Mouse (Mus musculus): ENCODE measurements around the gene Ppara. TPM values are rescaled to one million over a fixed set of nuclear protein-coding genes. Genes with fewer than 3 reads are reported as not detected.

The Ppara gene
- 1.0 and 2.0 TPM in 2 replicates for polyA plus RNA-seq (2015; fragmentation: Nextera tagmentation; extraction: Ambion mirVana)

DNA sequence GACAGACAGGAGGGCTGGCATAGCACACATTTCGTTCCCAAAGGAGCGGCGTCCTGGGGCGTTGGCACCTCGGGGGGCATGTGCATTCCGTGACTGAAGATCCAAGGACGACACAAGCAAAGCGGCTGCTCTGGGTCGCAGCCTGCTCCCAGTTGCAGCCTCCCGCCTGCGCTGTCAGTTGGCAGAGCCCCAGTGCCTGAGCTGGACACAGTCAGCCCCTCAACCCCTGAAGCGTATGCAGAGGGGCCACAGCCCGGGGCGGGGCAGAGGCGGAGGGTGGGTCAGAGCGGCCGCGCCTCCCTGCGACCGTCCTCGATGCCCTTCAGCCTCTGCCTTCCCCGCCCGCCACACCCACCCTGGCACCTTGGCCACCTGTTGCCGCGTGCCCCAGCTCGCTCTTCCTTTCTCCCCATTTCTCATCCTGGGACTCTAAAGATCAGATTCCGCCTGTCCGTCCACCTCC, at the start of gene Ppara:
Gene Ppara (plus strand): TSS at position 413 of the 463 bp plus-strand sequence.
- 3% methylated on average over 28 of the region's 28 CpGs for WGBS
- H3K4me3 ChIP-seq: peak within 1 kb of the TSS; percentile 60
- H3K4me1 ChIP-seq (replicated peaks): peaks cover 20% of the 10 kb centered on the region
- 0 out of 2 replicates have a peak, but pooled peaks have one; percentile 51 for ATAC-seq (ENCODE audit: low read depth)
- no peaks in the 10 kb centered on the region for H3K36me3 ChIP-seq
- H3K9ac ChIP-seq: peak within 1 kb of the TSS; percentile 66
- H3K27ac ChIP-seq (replicated peaks): no peak within 1 kb of the TSS
- no peaks in the 10 kb centered on the region for H3K9me3 ChIP-seq
- peaks cover 75% of the 10 kb centered on the region for H3K27me3 ChIP-seq
- peak within 1 kb of the TSS; percentile 73 for H3K4me2 ChIP-seq

DNA sequence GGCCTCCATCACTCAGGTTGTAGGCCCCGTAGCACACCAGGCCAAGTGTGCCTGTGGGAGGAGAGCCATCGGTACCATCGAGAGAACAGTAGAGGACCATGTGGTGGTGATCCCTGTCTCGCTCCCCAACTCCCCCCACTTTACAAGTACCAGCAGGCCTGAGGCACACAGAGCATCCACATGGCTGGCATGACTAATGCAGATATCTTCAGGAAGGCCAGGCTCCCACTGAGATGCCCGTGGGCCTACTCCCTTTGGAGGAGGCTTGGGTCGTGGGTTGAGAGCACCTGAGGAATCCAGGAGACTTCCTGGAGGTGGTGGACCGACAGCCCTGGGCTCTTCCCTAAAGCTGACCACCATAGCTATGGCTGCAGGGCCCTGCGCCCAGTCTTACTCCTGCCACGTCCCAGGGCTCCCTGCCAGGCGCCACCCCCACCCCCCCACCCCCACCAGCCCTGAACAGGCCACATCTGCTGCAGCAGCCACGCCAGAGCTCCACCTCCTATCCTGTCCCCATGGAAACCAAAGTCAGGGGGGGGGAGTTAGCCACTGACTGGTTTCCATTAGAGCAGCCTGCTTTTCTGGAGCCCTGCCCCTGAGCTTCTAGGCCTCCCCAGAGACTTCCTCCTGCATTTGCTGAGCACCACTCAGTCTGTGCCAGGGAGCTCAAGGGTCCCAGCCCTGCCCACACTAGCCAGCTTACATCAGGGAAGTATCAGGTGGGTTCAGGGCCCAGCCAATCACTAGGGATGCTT, 48.0 kb upstream of the Ppara start:
- peak; percentile 90 for ATAC-seq (ENCODE audit: low read depth)
- Histone ChIP-seq H3K9ac (peak overlapping the region; percentile 52), H3K4me1 (replicated peaks) (peaks cover 91% of the 10 kb centered on the region), H3K27me3 (no peaks in the 10 kb centered on the region), H3K36me3 (peaks cover 82% of the 10 kb centered on the region), H3K4me2 (peak overlapping the region; percentile 36; the same call in 1 of the 2 replicates), H3K4me3 (no peak overlapping the region), H3K27ac (replicated peaks) (peak overlapping the region; percentile 85), H3K9me3 (no peaks in the 10 kb centered on the region)
- 47% methylated on average over 11 of the region's 11 CpGs for WGBS

DNA sequence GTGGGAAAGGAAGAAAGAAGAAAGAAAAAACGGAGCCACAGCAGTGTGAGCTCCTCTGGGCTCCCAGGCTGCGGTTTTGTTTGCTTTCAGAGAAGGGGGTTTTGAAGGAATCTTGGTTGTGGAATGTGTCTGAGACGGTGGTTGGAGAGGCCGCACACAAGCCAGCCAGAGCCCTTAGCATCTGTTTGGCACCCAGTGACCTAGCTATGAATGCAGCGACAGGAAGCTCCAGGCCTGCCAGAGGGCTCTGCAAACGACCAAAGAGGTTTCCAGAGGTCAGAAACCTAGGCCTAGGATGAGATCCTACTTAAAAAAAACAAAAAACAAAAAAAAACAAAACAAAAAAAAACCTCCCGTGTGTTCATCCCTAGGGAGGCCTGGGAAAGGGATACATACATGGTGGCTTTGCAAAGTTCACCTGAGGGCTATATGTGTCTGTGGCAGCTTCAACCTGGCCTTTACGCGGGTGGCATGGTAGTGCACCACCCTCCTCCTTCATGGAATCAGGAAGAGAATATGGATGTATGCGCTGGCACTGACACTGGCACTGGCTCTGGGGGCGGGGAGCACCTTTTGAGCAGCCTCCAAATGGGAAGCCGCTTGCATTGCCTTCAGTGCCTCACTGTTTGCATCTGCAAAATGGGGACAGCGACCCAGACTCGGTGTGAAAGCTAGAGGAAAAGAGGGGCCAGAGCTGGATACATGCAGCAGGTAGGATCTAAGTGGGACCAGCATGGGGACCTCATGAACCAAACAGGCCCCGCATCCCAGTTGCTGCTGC, 47.0 kb upstream of the Ppara start:
- Histone ChIP-seq H3K36me3 (peaks cover 84% of the 10 kb centered on the region), H3K4me3 (no peak overlapping the region), H3K27me3 (no peaks in the 10 kb centered on the region), H3K4me1 (replicated peaks) (peaks cover 82% of the 10 kb centered on the region), H3K9me3 (no peaks in the 10 kb centered on the region), H3K27ac (replicated peaks) (peak overlapping the region; percentile 85), H3K9ac (peak overlapping the region; percentile 32), H3K4me2 (peak overlapping the region; percentile 9; the same call in 1 of the 2 replicates)
- WGBS: 78% methylated on average over 15 of the region's 15 CpGs
- no peak for ATAC-seq (ENCODE audit: low read depth)

- Histone ChIP-seq H3K4me1 (replicated peaks) (peaks cover 73% of the 10 kb centered on the region), H3K4me2 (no peak overlapping the region), H3K27me3 (no peaks in the 10 kb centered on the region), H3K4me3 (no peak overlapping the region), H3K36me3 (peaks cover 84% of the 10 kb centered on the region), H3K9ac (peak overlapping the region; percentile 39; the same call in 1 of the 2 replicates), H3K27ac (replicated peaks) (peak overlapping the region; percentile 85), H3K9me3 (no peaks in the 10 kb centered on the region)
- no peak for ATAC-seq (ENCODE audit: low read depth)
- WGBS: 22% methylated on average over 6 of the region's 6 CpGs
Measured at GRCm38 (mm10) chr15:85688734-85689133, 46.0 kb upstream of the Ppara start.

DNA sequence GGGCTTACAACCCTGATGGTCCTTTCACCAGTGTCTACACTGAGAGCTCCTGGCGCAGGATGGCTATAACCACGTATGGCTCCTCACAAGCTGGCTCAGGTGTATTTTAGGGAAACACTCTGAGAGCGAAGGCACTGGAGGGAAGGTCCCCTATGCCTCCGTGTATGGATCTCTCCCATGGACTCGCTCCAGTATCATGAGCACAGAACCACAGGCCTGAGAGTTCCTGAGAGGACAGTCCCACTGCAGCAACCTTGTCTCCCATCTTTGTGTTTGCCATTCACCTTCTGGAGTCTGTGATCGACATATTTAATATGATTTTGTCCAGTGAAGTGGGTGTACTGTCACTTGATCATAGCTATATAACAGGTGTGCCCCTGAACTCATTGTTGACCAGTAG, 45.3 kb upstream of the Ppara start:
- Histone ChIP-seq H3K4me3 (no peak overlapping the region), H3K9me3 (no peaks in the 10 kb centered on the region), H3K9ac (no peak overlapping the region), H3K4me2 (no peak overlapping the region), H3K4me1 (replicated peaks) (peaks cover 65% of the 10 kb centered on the region), H3K27me3 (no peaks in the 10 kb centered on the region), H3K36me3 (peaks cover 84% of the 10 kb centered on the region), H3K27ac (replicated peaks) (peak overlapping the region; percentile 85)
- no peak for ATAC-seq (ENCODE audit: low read depth)
- 91% methylated on average over 6 of the region's 6 CpGs for WGBS

DNA sequence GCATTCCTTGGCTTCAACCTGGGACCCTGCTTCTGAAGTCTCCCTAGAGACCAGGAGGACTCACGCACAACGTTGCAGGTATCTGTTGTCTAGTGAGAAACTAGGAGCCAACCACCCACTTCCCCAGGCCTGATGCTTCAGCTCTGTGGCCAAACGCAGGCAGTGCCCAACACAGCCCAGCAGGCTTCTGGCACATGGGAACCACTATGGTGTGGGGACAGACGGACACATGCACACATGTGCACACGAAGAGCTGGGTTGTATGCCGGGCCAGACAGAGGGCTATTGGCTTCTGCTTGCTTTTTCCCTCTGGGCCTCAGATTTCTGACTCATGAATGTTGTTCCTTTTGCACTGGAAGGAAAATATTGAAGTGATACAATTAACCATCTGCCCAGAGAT, 44.7 kb upstream of the Ppara start:
- Histone ChIP-seq H3K4me3 (no peak overlapping the region), H3K4me2 (no peak overlapping the region), H3K4me1 (replicated peaks) (peaks cover 60% of the 10 kb centered on the region), H3K9me3 (no peaks in the 10 kb centered on the region), H3K36me3 (peaks cover 84% of the 10 kb centered on the region), H3K27ac (replicated peaks) (peak overlapping the region; percentile 9; the same call in 1 of the 2 replicates), H3K9ac (no peak overlapping the region), H3K27me3 (no peaks in the 10 kb centered on the region)
- no peak for ATAC-seq (ENCODE audit: low read depth)
- 72% methylated on average over 6 of the region's 6 CpGs for WGBS

GRCm38 (mm10) chr15:85690875-85691274, 43.9 kb upstream of the Ppara start:
- Histone ChIP-seq H3K36me3 (peaks cover 84% of the 10 kb centered on the region), H3K9me3 (no peaks in the 10 kb centered on the region), H3K27me3 (no peaks in the 10 kb centered on the region), H3K27ac (replicated peaks) (no peak overlapping the region), H3K4me2 (no peak overlapping the region), H3K9ac (no peak overlapping the region), H3K4me1 (replicated peaks) (peaks cover 52% of the 10 kb centered on the region), H3K4me3 (no peak overlapping the region)
- ATAC-seq (ENCODE audit: low read depth): no peak
- 89% methylated on average over 5 of the region's 5 CpGs for WGBS

- H3K27ac ChIP-seq (replicated peaks): no peak overlapping the region
- 87% methylated on average over 3 of the region's 3 CpGs for WGBS
- H3K36me3 ChIP-seq: peaks cover 86% of the 10 kb centered on the region
Measured at GRCm38 (mm10) chr15:85693115-85693514, 41.7 kb upstream of the Ppara start.

DNA sequence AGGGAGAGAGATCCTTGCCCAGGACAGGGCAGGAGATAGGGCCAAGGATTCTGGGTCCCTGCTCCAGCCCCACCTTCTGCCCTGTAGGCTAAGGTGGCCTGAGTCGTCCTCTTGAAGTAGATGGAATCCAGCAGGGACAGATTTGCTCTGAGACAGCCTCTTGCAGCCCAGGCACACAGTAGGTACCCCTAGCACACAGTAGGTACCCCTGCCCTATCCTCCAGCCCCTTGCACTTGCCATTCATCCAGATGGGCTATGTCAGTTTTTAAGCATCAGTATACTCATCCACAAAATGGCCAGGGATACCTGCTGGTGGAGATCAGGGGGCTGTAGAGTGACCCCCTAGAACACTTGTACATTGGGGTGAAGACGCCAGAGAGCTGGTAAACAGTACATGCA, 41.0 kb upstream of the Ppara start:
- Histone ChIP-seq H3K9ac (no peak overlapping the region), H3K36me3 (peaks cover 87% of the 10 kb centered on the region), H3K4me3 (no peak overlapping the region), H3K4me1 (replicated peaks) (peaks cover 23% of the 10 kb centered on the region), H3K4me2 (no peak overlapping the region), H3K27me3 (no peaks in the 10 kb centered on the region), H3K27ac (replicated peaks) (no peak overlapping the region), H3K9me3 (no peaks in the 10 kb centered on the region)
- ATAC-seq (ENCODE audit: low read depth): no peak
- 88% methylated on average over 2 of the region's 2 CpGs for WGBS

More at GRCm38 (mm10) chr15:85693115-85693514, 41.7 kb upstream of the Ppara start:
- ATAC-seq (ENCODE audit: low read depth): no peak
- Histone ChIP-seq H3K4me2 (no peak overlapping the region), H3K4me1 (replicated peaks) (peaks cover 29% of the 10 kb centered on the region), H3K9me3 (no peaks in the 10 kb centered on the region), H3K4me3 (no peak overlapping the region), H3K27me3 (no peaks in the 10 kb centered on the region), H3K9ac (no peak overlapping the region)

GRCm38 (mm10) chr15:85694379-85694778, 40.4 kb upstream of the Ppara start:
- no peak overlapping the region for H3K9ac ChIP-seq
- no peak overlapping the region for H3K4me2 ChIP-seq
- H3K36me3 ChIP-seq: peaks cover 88% of the 10 kb centered on the region
- no peak for ATAC-seq (ENCODE audit: low read depth)
- 86% methylated on average over 1 of the region's 1 CpGs for WGBS
- no peak overlapping the region for H3K27ac ChIP-seq (replicated peaks)
- H3K9me3 ChIP-seq: no peaks in the 10 kb centered on the region
- peaks cover 23% of the 10 kb centered on the region for H3K4me1 ChIP-seq (replicated peaks)
- no peak overlapping the region for H3K4me3 ChIP-seq
- H3K27me3 ChIP-seq: no peaks in the 10 kb centered on the region

DNA sequence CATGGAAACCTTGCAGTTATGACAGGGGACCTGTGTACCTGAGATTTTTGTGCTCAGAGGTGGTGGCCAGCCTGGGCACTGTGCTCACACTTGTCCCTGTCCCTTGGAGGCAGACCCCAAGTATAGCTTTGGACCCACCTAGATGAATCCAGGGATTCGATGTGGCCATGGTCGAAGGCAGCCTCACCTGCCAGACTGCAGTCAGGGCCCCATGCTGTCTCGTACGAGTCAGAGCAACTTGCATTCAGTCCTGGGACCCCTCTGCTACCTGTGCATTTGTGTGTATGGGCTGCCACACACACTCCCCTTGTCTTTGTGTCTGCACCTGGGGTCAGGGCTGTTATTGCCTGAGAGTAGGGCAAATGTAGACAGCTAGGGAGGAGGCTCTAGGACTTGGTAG, 39.5 kb upstream of the Ppara start:
- Histone ChIP-seq H3K27ac (replicated peaks) (no peak overlapping the region), H3K4me1 (replicated peaks) (peaks cover 23% of the 10 kb centered on the region), H3K4me3 (no peak overlapping the region), H3K4me2 (no peak overlapping the region), H3K36me3 (peaks cover 88% of the 10 kb centered on the region), H3K9ac (no peak overlapping the region), H3K9me3 (no peaks in the 10 kb centered on the region), H3K27me3 (no peaks in the 10 kb centered on the region)
- 93% methylated on average over 4 of the region's 4 CpGs for WGBS
- no peak for ATAC-seq (ENCODE audit: low read depth)
